Mouse (Mus musculus) liver, adult (tissue): ENCODE measurements around the gene Usp10.

Experiments used
- GATA4 ChIP-seq: IDR thresholded peaks from 2 replicates; pipeline ENCODE4 v1.6.1; 2014; ENCODE audit warnings: mild to moderate bottlenecking, low read length; ENCODE audit not compliant: insufficient replicate concordance

Gene Usp10

GRCm38 (mm10) chr8:119933681-119934080 is 23.5 kb downstream of the Usp10 start:
- no peak for TF ChIP-seq GATA4

- TF ChIP-seq GATA4, result no peak
Measured at GRCm38 (mm10) chr8:119935541-119935940, 25.4 kb downstream of the Usp10 start.

GRCm38 (mm10) chr8:119938481-119938880 is 28.3 kb downstream of the Usp10 start:
- TF ChIP-seq GATA4, result no peak

GRCm38 (mm10) chr8:119939336-119939735 is 29.2 kb downstream of the Usp10 start:
- TF ChIP-seq GATA4, result no peak

GRCm38 (mm10) chr8:119941471-119941870 is 31.3 kb downstream of the Usp10 start:
- TF ChIP-seq GATA4, result no peak

- TF ChIP-seq GATA4, result no peak
Measured at GRCm38 (mm10) chr8:119943616-119944015, 33.5 kb downstream of the Usp10 start.

GRCm38 (mm10) chr8:119944096-119944811 is 34.1 kb downstream of the Usp10 start:
- TF ChIP-seq GATA4, result no peak

GRCm38 (mm10) chr8:119946326-119946865 is 36.2 kb downstream of the Usp10 start:
- TF ChIP-seq GATA4, result no peak

- TF ChIP-seq GATA4, result no peak
Measured at GRCm38 (mm10) chr8:119947653-119948052, 37.5 kb downstream of the Usp10 start.

- no peak for TF ChIP-seq GATA4
Measured at GRCm38 (mm10) chr8:119948340-119948739, 38.2 kb downstream of the Usp10 start.

- no peak for TF ChIP-seq GATA4
Measured at GRCm38 (mm10) chr8:119952282-119952681, 42.1 kb downstream of the Usp10 start.

GRCm38 (mm10) chr8:119952747-119953146 is 42.6 kb downstream of the Usp10 start:
- TF ChIP-seq GATA4, result no peak

- TF ChIP-seq GATA4, result no peak
Measured at GRCm38 (mm10) chr8:119955333-119955732, 45.2 kb downstream of the Usp10 start.

GRCm38 (mm10) chr8:119958076-119958475 is 47.9 kb downstream of the Usp10 start:
- TF ChIP-seq GATA4, result no peak

- no peak for TF ChIP-seq GATA4
Measured at GRCm38 (mm10) chr8:119960531-119961104, 50.5 kb downstream of the Usp10 start.

GRCm38 (mm10) chr8:119964859-119965258 is 54.7 kb downstream of the Usp10 start:
- TF ChIP-seq GATA4, result no peak

GRCm38 (mm10) chr8:119967435-119967834 is 57.3 kb downstream of the Usp10 start:
- no peak for TF ChIP-seq GATA4

- no peak for TF ChIP-seq GATA4
Measured at GRCm38 (mm10) chr8:119970169-119970568, 60.0 kb downstream of the Usp10 start.
